Mouse (Mus musculus): ENCODE measurements at regions not wholly inside any gene's neighbourhood (a gene's known extent, or its start where the extent isn't known, plus 50 kb on each side); places are given as distances from the start of the nearest gene placed in this dataset.

GRCm38 (mm10) chr1:97496915-97497314 is 165.0 kb downstream of the D1Ertd622e start:
- TF ChIP-seq POLR2A (IDR thresholded peaks at IDR 0.05; ENCODE audit: control insufficient read depth in 1 of 2, insufficient read depth in 1 of 2, low read depth in 1 of 2, low read length in 2 of 2, poor library complexity in 1 of 2) (no peak), BHLHE40 (IDR thresholded peaks at IDR 0.05; ENCODE audit: borderline replicate concordance, low read depth, low read length) (no peak), CTCF (IDR thresholded peaks at IDR 0.05 in 2 of 3, conservative IDR thresholded peaks at IDR 0.05 in 1 of 3; ENCODE audit: control insufficient read depth in 1 of 3, insufficient read depth in 1 of 3, low read depth in 2 of 3, low read length in 3 of 3, poor library complexity in 1 of 3, severe bottlenecking in 1 of 3) (no peak; a peak in 1 of 6 replicates), ZNF384 (IDR thresholded peaks at IDR 0.05; ENCODE audit: low read depth, low read length) (no peak), EP300 (IDR thresholded peaks at IDR 0.05; ENCODE audit: low read depth in 1 of 2, low read length in 2 of 2) (no peak), CHD1 (IDR thresholded peaks at IDR 0.05; ENCODE audit: low read depth, low read length) (no peak), KAT2A (conservative IDR thresholded peaks at IDR 0.05; ENCODE audit: low read depth, low read length) (no peak), ETS1 (IDR thresholded peaks at IDR 0.05; ENCODE audit: low read depth, low read length) (no peak), MAZ (IDR thresholded peaks at IDR 0.05; ENCODE audit: low read depth, low read length) (no peak), POLR2AphosphoS2 (IDR thresholded peaks at IDR 0.05; ENCODE audit: low read length) (no peak), POLR2AphosphoS5 (IDR thresholded peaks at IDR 0.05; ENCODE audit: borderline replicate concordance, low read depth, low read length) (no peak), ZKSCAN1 (IDR thresholded peaks at IDR 0.05; ENCODE audit: low read depth, low read length) (no peak), NRF1 (IDR thresholded peaks at IDR 0.05; ENCODE audit: insufficient read depth, low read depth, low read length, poor library complexity, severe bottlenecking) (no peak), MAFK (IDR thresholded peaks at IDR 0.05; ENCODE audit: borderline replicate concordance, low read depth, low read length) (no peak)
